9 mouse cellular contexts compared by ENCODE assay signal in genomic region chr10:126752699-126753098, GRCm38 (mm10).
DNase-seq lines count a peak whose midpoint lies in the region; ATAC-seq and TF ChIP-seq lines count a peak whose summit lies in the region.
"Had no signal": no experiment of that assay in that cellular context is flagged by ENCODE, and none has a peak within 500 bp of the region (broad histone marks: within the 10 kb centered on the region; RNA-seq: fewer than 3 reads in every experiment).

No protein-coding gene starts in this region.

- no peak for DNase-seq in liver, adult 2 months (ENCODE audit: extremely low read depth, low read depth, low spot score)
- DNase-seq in liver, embryonic 11.5 days (ENCODE audit: low spot score), result no peak
- peak; percentile 79 for DNase-seq in brain, embryonic 14.5 days (ENCODE audit: low read depth)
- DNase-seq in layer of hippocampus, adult 9-11 months, result peak; percentile 21
- DNase-seq in right cerebral cortex, postnatal 14 days, result peak; percentile 52
- DNase-seq in urinary bladder, postnatal 36 days (ENCODE audit: low spot score in 2 of 2), result no peak

- no peak overlapping the region for H3K27ac ChIP-seq in liver, adult 2 months (replicated peaks; ENCODE audit: insufficient read depth, low read depth, low read length)
- no peak overlapping the region for H3K27ac ChIP-seq in liver, embryonic 11.5 days (ENCODE audit: low read depth, low read length)
- no peak overlapping the region for H3K27ac ChIP-seq in heart, embryonic 12.5 days (ENCODE audit: poor library complexity, severe bottlenecking)

- H3K9me3 ChIP-seq in liver, embryonic 11.5 days (ENCODE audit: control insufficient read depth, low read length), result no peaks in the 10 kb centered on the region
- no peaks in the 10 kb centered on the region for H3K9me3 ChIP-seq in heart, embryonic 12.5 days (replicated peaks)

- 39% methylated on average over 11 of the region's 11 CpGs for WGBS in liver, adult 2 months
- 57% methylated on average over 11 of the region's 11 CpGs for WGBS in liver, embryonic 11.5 days
- WGBS in heart, embryonic 12.5 days, result 55% methylated on average over 11 of the region's 11 CpGs

- no peak overlapping the region for H3K4me3 ChIP-seq in liver, adult 2 months (ENCODE audit: insufficient read depth, low read depth, low read length)
- no peak overlapping the region for H3K4me3 ChIP-seq in liver, embryonic 11.5 days (ENCODE audit: low read depth, low read length)
- H3K4me3 ChIP-seq in heart, embryonic 12.5 days, result no peak overlapping the region
- H3K4me3 ChIP-seq: erythroblast, embryonic 14.5 days had no signal

- peak; percentile 59 for TF ChIP-seq CTCF in liver, adult 2 months (IDR thresholded peaks at IDR 0.05; ENCODE audit: low read depth, low read length)
- peak; percentile 58 for TF ChIP-seq CTCF in brain, embryonic 14.5 days (IDR thresholded peaks at IDR 0.05; ENCODE audit: borderline replicate concordance, extremely low read depth, insufficient read depth, insufficient read length)

- no peaks in the 10 kb centered on the region for H3K4me1 ChIP-seq in liver, adult 2 months (ENCODE audit: control insufficient read depth, insufficient read depth, low read length)
- H3K4me1 ChIP-seq in liver, embryonic 11.5 days (replicated peaks; ENCODE audit: control insufficient read depth, insufficient read depth, low read length), result no peaks in the 10 kb centered on the region
- no peaks in the 10 kb centered on the region for H3K4me1 ChIP-seq in heart, embryonic 12.5 days (replicated peaks)

- TF ChIP-seq POLR2A in liver, adult 2 months (IDR thresholded peaks at IDR 0.05; ENCODE audit: extremely low read depth, insufficient read depth, low read length), result no peak
- no peak for TF ChIP-seq POLR2A in brain, embryonic 14.5 days (IDR thresholded peaks at IDR 0.05; ENCODE audit: borderline replicate concordance, extremely low read depth, insufficient read depth, insufficient read length, poor library complexity, severe bottlenecking)

- no peak overlapping the region for H3K4me2 ChIP-seq in liver, embryonic 11.5 days
- H3K4me2 ChIP-seq in heart, embryonic 12.5 days, result no peak overlapping the region

- H3K9ac ChIP-seq in liver, adult 2 months (ENCODE audit: low read depth, low read length), result no peak overlapping the region
- H3K9ac ChIP-seq in liver, embryonic 11.5 days (ENCODE audit: low read depth, low read length), result no peak overlapping the region
- H3K9ac ChIP-seq in heart, embryonic 12.5 days, result no peak overlapping the region

- ATAC-seq in liver, embryonic 11.5 days (replicated peaks; ENCODE audit: low FRiP score), result no peak
- ATAC-seq in megakaryocyte, adult 5-6 weeks (ENCODE audit: poor library complexity, severe bottlenecking), result no peak
- no peak for ATAC-seq in heart, embryonic 12.5 days (ENCODE audit: insufficient number of reproducible peaks, low FRiP score)

- H3K27me3 ChIP-seq in liver, adult 2 months (ENCODE audit: control insufficient read depth, insufficient read depth, low read length), result no peaks in the 10 kb centered on the region
- H3K27me3 ChIP-seq in liver, embryonic 11.5 days (replicated peaks; ENCODE audit: control insufficient read depth, insufficient read depth, low read length), result no peaks in the 10 kb centered on the region
- no peaks in the 10 kb centered on the region for H3K27me3 ChIP-seq in heart, embryonic 12.5 days (replicated peaks)

- no peaks in the 10 kb centered on the region for H3K36me3 ChIP-seq in liver, adult 2 months (ENCODE audit: control insufficient read depth, insufficient read depth, low read length)
- no peaks in the 10 kb centered on the region for H3K36me3 ChIP-seq in liver, embryonic 11.5 days (ENCODE audit: control insufficient read depth, insufficient read depth, low read length)
- H3K36me3 ChIP-seq in heart, embryonic 12.5 days, result no peaks in the 10 kb centered on the region

- H3K79me2 ChIP-seq in liver, adult 2 months (ENCODE audit: control insufficient read depth, insufficient read depth, low read length), result no peaks in the 10 kb centered on the region

Comparison
In these comparisons a context has a peak if more than half of its experiments do, and no peak if none do; other contexts are left out.
1. DNase-seq: peak in brain, embryonic 14.5 days (single experiment), layer of hippocampus, adult 9-11 months (single experiment) and right cerebral cortex, postnatal 14 days (single experiment); none in liver, adult 2 months (single experiment), liver, embryonic 11.5 days (single experiment) and urinary bladder, postnatal 36 days (0 of 2).